Mouse (Mus musculus): ENCODE results near the gene Rps16. TPM values are rescaled to one million over a fixed set of nuclear protein-coding genes. Genes with fewer than 3 reads are reported as not detected.

Rps16 gene
- total RNA-seq (2014; rRNA removed; ENCODE audit: low replicate concordance) = 145 and 161 TPM in 2 replicates
- polyA plus RNA-seq (2015; fragmentation: Nextera tagmentation; extraction: Ambion mirVana) = 481 and 513 TPM in 2 replicates

GRCm38 (mm10) chr7:28350155-28350883 lies at the start of gene Rps16:
Gene Rps16, plus strand, starts transcription at chr7:28350652.
- ATAC-seq (ENCODE audit: insufficient read depth, low read depth) = peak; percentile 96
- DNase-seq (ENCODE audit: low spot score) = peak; percentile 99
- TF ChIP-seq CTCF (IDR thresholded peaks at IDR 0.05; ENCODE audit: low read depth) (no peak), EP300 (IDR thresholded peaks at IDR 0.05; ENCODE audit: low read depth) (no peak)
- no peaks in the 10 kb centered on the region for H3K9me3 ChIP-seq (replicated peaks; ENCODE audit: control insufficient read depth, low read length)
- peak within 1 kb of the TSS; percentile 89 for H3K27ac ChIP-seq (ENCODE audit: low read depth)
- no peaks in the 10 kb centered on the region for H3K27me3 ChIP-seq (ENCODE audit: control insufficient read depth, insufficient read depth, low read length)
- H3K4me1 ChIP-seq (ENCODE audit: control insufficient read depth, insufficient read depth) = peaks cover 16% of the 10 kb centered on the region
- peaks cover 30% of the 10 kb centered on the region for H3K36me3 ChIP-seq (replicated peaks; ENCODE audit: control insufficient read depth, insufficient read depth, low read length)
- peak within 1 kb of the TSS; percentile 94 for H3K4me3 ChIP-seq (ENCODE audit: low read depth, low read length)
- peak within 1 kb of the TSS; percentile 97 for H3K4me2 ChIP-seq (ENCODE audit: low read depth, low read length)
- peak within 1 kb of the TSS; percentile 97 for H3K9ac ChIP-seq (replicated peaks; ENCODE audit: low read depth, low read length)
- under 1% methylated on average over 48 of the region's 50 CpGs for WGBS

GRCm38 (mm10) chr7:28301616-28302433 lies 48.6 kb upstream of the Rps16 start, which contains the start of gene Dll3:
Gene Dll3, minus strand, starts transcription at chr7:28302238.
- peak; percentile 68 for TF ChIP-seq CTCF (IDR thresholded peaks at IDR 0.05; ENCODE audit: low read depth)
- no peak for TF ChIP-seq EP300 (IDR thresholded peaks at IDR 0.05; ENCODE audit: low read depth)
- peaks cover 22% of the 10 kb centered on the region for H3K36me3 ChIP-seq (replicated peaks; ENCODE audit: control insufficient read depth, insufficient read depth, low read length)
- H3K4me2 ChIP-seq (ENCODE audit: low read depth, low read length) = peak within 1 kb of the TSS; percentile 49
- under 1% methylated on average over 30 of the region's 30 CpGs for WGBS
- peak within 1 kb of the TSS; percentile 25 for H3K4me3 ChIP-seq (ENCODE audit: low read depth, low read length)
- peak; percentile 45 for DNase-seq (ENCODE audit: low spot score)
- no peak within 1 kb of the TSS for H3K9ac ChIP-seq (replicated peaks; ENCODE audit: low read depth, low read length)
- H3K4me1 ChIP-seq (ENCODE audit: control insufficient read depth, insufficient read depth) = no peaks in the 10 kb centered on the region
- peak; percentile 62; the same call in 1 of the 2 replicates for ATAC-seq (ENCODE audit: insufficient read depth, low read depth)
- no peak within 1 kb of the TSS for H3K27ac ChIP-seq (ENCODE audit: low read depth)
- peaks cover 49% of the 10 kb centered on the region for H3K27me3 ChIP-seq (ENCODE audit: control insufficient read depth, insufficient read depth, low read length)
- H3K9me3 ChIP-seq (replicated peaks; ENCODE audit: control insufficient read depth, low read length) = no peaks in the 10 kb centered on the region

- Histone ChIP-seq H3K9ac (replicated peaks; ENCODE audit: low read depth, low read length) (no peak overlapping the region), H3K4me3 (ENCODE audit: low read depth, low read length) (no peak overlapping the region), H3K4me1 (ENCODE audit: control insufficient read depth, insufficient read depth) (no peaks in the 10 kb centered on the region), H3K27me3 (ENCODE audit: control insufficient read depth, insufficient read depth, low read length) (peaks cover 26% of the 10 kb centered on the region), H3K36me3 (replicated peaks; ENCODE audit: control insufficient read depth, insufficient read depth, low read length) (peaks cover 53% of the 10 kb centered on the region), H3K27ac (ENCODE audit: low read depth) (no peak overlapping the region), H3K9me3 (replicated peaks; ENCODE audit: control insufficient read depth, low read length) (no peaks in the 10 kb centered on the region), H3K4me2 (ENCODE audit: low read depth, low read length) (no peak overlapping the region)
- DNase-seq (ENCODE audit: low spot score) (no peak), ATAC-seq (ENCODE audit: insufficient read depth, low read depth) (no peak)
- WGBS = 81% methylated on average over 10 of the region's 10 CpGs
- TF ChIP-seq CTCF (IDR thresholded peaks at IDR 0.05; ENCODE audit: low read depth) (no peak), EP300 (IDR thresholded peaks at IDR 0.05; ENCODE audit: low read depth) (no peak)
These were observed 44.8 kb upstream of the Rps16 start for GRCm38 (mm10) chr7:28305641-28306040.

GRCm38 (mm10) chr7:28306216-28306615 lies 44.2 kb upstream of the Rps16 start:
- 86% methylated on average over 8 of the region's 8 CpGs for WGBS
- TF ChIP-seq CTCF (IDR thresholded peaks at IDR 0.05; ENCODE audit: low read depth) = no peak
- TF ChIP-seq EP300 (IDR thresholded peaks at IDR 0.05; ENCODE audit: low read depth) = no peak

GRCm38 (mm10) chr7:28309737-28310136 lies 40.7 kb upstream of the Rps16 start:
- DNase-seq (ENCODE audit: low spot score) (no peak), ATAC-seq (ENCODE audit: insufficient read depth, low read depth) (no peak)
- Histone ChIP-seq H3K27me3 (ENCODE audit: control insufficient read depth, insufficient read depth, low read length) (no peaks in the 10 kb centered on the region), H3K4me3 (ENCODE audit: low read depth, low read length) (no peak overlapping the region), H3K9ac (replicated peaks; ENCODE audit: low read depth, low read length) (no peak overlapping the region), H3K36me3 (replicated peaks; ENCODE audit: control insufficient read depth, insufficient read depth, low read length) (peaks cover 58% of the 10 kb centered on the region), H3K27ac (ENCODE audit: low read depth) (no peak overlapping the region), H3K9me3 (replicated peaks; ENCODE audit: control insufficient read depth, low read length) (no peaks in the 10 kb centered on the region), H3K4me1 (ENCODE audit: control insufficient read depth, insufficient read depth) (peaks cover 7% of the 10 kb centered on the region), H3K4me2 (ENCODE audit: low read depth, low read length) (no peak overlapping the region)
- WGBS = 53% methylated on average over 9 of the region's 9 CpGs
- no peak for TF ChIP-seq EP300 (IDR thresholded peaks at IDR 0.05; ENCODE audit: low read depth)
- TF ChIP-seq CTCF (IDR thresholded peaks at IDR 0.05; ENCODE audit: low read depth) = no peak

More at GRCm38 (mm10) chr7:28306216-28306615, 44.2 kb upstream of the Rps16 start:
- no peak overlapping the region for H3K9ac ChIP-seq (replicated peaks; ENCODE audit: low read depth, low read length)
- peaks cover 4% of the 10 kb centered on the region for H3K4me1 ChIP-seq (ENCODE audit: control insufficient read depth, insufficient read depth)
- H3K27ac ChIP-seq (ENCODE audit: low read depth) = no peak overlapping the region
- H3K27me3 ChIP-seq (ENCODE audit: control insufficient read depth, insufficient read depth, low read length) = peaks cover 20% of the 10 kb centered on the region
- ATAC-seq (ENCODE audit: insufficient read depth, low read depth) (no peak), DNase-seq (ENCODE audit: low spot score) (no peak)
- H3K4me3 ChIP-seq (ENCODE audit: low read depth, low read length) = no peak overlapping the region
- peaks cover 53% of the 10 kb centered on the region for H3K36me3 ChIP-seq (replicated peaks; ENCODE audit: control insufficient read depth, insufficient read depth, low read length)
- no peak overlapping the region for H3K4me2 ChIP-seq (ENCODE audit: low read depth, low read length)
- no peaks in the 10 kb centered on the region for H3K9me3 ChIP-seq (replicated peaks; ENCODE audit: control insufficient read depth, low read length)
